Mouse (Mus musculus) liver, postnatal 0 days (tissue): ENCODE data around the gene Clpp.

ENCODE experiments used
- CTCF ChIP-seq: sonication (generic); IDR thresholded peaks from 2 replicates; pipeline ENCODE4 v1.5.1; 2016; ENCODE audit warnings: antibody characterized with exemption, low read depth
- EP300 ChIP-seq: IDR thresholded peaks from 2 replicates; pipeline ENCODE4 v1.6.1; 2016; ENCODE audit warnings: antibody characterized with exemption, low read depth, mild to moderate bottlenecking

DNA sequence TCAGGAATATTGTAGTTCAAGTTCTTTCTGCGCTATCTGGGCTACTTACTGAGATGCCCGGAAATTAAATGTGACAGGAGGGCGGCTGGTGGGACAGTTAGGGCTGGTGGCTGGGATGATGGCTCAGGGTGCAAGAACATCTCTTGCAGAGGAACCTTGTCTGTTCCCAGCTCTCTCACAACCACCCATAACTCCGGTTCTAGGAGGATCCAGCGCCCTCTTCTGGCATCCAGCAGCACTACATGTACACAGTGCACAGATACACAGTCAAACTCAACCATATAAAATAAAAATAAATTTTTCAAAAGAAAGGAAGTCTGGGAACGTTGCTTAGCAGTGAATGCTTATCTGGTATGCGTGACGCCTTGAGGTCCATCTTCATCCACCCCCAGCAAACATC is 48.9 kb downstream of the Clpp start:
- TF ChIP-seq EP300 (no peak), CTCF (peak; percentile 50)
